Mouse (Mus musculus): ENCODE data around the gene Rnf7. TPM values are rescaled to one million over a fixed set of nuclear protein-coding genes. Genes with fewer than 3 reads are reported as not detected.
"Not testable (repeated sequence)": the region's sequence is repeated elsewhere in the genome, so short reads cannot be mapped to it uniquely, and the experiment has no call there.

Rnf7 gene
- polyA plus RNA-seq (2012; rRNA removed) = 208 and 227 TPM in 2 replicates

DNA sequence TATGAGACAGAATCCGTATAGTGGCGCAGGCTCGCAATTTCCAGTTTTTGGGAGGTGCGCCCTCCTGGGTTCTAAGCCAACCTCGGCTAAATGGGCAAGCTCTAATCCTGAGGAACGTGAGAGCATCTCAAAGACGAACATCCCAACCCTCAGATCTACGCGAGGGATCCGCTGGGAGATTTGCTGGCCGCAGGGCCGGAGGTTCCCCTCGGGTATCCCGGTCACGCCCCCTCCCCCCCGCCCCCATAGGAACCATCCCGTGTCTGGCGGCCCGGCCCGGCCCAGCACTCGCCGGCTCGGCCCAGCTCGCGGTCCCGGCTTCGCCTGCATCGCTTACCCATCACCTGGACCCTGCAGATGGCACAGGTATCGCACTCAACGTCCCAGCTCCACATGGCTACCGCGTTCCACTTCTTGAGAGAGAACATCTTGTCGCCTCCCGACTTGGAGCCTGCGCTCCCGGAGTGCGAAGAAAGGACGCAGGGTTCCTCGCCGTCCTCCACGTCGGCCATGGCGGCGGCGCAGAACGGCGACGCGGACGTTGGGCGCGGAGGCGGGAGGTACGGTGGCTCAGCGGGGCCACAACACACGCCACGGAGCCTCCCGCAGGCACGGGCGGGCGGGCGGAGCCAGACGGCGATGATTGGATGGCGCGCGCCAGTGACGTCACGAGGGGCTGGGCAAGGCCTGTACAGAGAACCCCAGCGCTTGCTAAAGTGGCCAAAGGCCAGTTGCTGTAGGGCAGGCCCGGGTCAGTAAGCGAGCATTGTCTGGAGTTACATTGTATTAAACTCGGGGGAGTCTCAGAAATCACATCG lies at the start of gene Rnf7:
Gene Rnf7 (minus strand): TSS at position 605 of the 818 bp plus-strand sequence.
- peak; percentile 99 for DNase-seq (ENCODE audit: low spot score)

DNA sequence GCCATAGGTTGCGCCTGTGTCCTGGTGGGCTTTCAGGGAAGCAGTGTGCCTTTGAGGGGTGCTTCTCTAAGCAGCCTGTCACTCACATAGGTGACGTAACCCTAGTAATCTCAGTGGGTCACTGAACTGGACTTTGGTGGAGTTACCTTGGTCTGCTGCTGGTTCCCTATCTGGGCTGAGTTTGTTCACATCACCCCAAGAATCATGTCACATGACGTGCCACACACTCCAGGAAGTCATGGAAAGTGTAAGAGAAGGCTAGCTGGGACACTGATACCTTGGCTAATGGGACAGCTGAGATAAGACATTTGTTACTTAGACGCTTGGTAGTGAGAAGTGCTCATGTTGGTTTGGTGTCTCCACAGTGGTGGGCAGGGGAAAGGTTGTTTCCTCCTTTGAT lies 47.5 kb upstream of the Rnf7 start:
- no peak for DNase-seq (ENCODE audit: low spot score)

- no peak for DNase-seq (ENCODE audit: low spot score)
Observed at GRCm38 (mm10) chr9:96524972-96525506, 46.6 kb upstream of the Rnf7 start, which contains the start of gene Gm28729. Gene Gm28729, minus strand, starts transcription at chr9:96525264.

GRCm38 (mm10) chr9:96523148-96523547 lies 44.7 kb upstream of the Rnf7 start:
- no peak for DNase-seq (ENCODE audit: low spot score)

GRCm38 (mm10) chr9:96521574-96521973 lies 43.1 kb upstream of the Rnf7 start:
- not testable (repeated sequence) for DNase-seq (ENCODE audit: low spot score)

GRCm38 (mm10) chr9:96517429-96517828 lies 39.0 kb upstream of the Rnf7 start:
- DNase-seq (ENCODE audit: low spot score) = no peak

DNA sequence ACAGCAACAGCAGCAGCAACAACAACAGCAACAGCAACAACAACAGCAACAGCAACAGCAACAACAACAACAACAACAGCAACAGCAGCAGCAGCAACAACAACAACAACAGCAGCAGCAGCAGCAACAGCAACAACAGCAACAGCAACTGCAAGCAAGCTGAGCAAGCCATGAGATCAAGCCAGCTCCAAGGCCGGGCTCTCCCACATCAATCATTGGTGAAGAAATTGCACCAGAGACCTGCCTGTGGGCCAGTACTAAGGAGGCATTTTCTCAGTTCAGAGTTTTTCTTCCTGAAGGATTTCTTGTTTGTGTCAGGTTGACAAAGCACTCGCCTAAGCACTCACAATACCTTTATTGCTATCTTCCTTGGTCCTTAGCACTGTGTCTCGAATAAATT lies 38.3 kb upstream of the Rnf7 start:
- no peak for DNase-seq (ENCODE audit: low spot score)

DNA sequence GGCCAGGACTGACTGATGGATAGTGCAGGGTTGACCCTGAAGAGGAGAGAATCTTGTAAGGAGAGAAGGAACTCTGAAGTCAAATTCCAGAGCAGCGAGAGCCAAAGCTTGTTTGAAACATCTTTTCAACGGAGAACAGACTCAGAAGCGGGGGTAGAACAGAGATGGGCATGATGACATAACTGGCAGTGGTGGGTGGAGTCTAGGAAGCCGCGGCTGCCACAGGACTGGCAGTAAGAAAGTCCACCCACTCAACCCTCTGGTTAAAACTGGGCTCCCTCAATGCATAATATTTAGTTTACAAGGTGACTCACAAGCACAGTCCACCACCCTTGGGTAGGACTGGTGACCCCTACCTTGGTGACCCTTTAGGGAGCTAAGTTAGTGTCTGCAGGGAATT lies 37.3 kb upstream of the Rnf7 start:
- no peak for DNase-seq (ENCODE audit: low spot score)

DNA sequence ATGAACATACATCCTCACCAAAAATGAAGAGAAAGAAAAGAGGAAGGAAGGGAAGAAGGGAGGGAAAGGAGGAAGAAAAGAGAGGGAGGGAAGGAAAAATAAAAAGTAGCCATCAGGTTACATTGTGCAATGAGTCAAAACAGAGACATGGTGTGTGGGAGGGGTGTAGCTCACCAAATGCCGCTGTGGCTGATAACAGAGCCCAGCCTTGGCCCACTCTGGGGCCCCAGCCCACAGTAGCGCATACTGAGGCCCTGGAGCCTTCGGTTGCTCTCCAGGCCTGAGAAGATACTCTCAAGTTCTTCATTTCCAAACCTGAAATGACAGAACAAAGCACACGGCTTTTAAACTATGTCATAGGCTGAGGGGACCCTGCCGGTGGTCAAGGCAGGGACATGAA lies 35.8 kb upstream of the Rnf7 start:
- DNase-seq (ENCODE audit: low spot score) = no peak

GRCm38 (mm10) chr9:96506011-96506498 lies 27.6 kb upstream of the Rnf7 start:
- no peak for DNase-seq (ENCODE audit: low spot score)

GRCm38 (mm10) chr9:96505156-96505555 lies 26.7 kb upstream of the Rnf7 start:
- no peak for DNase-seq (ENCODE audit: low spot score)

GRCm38 (mm10) chr9:96504116-96504895 lies 25.8 kb upstream of the Rnf7 start:
- DNase-seq (ENCODE audit: low spot score) = no peak

- DNase-seq (ENCODE audit: low spot score) = no peak
Observed at GRCm38 (mm10) chr9:96502856-96503610, 24.6 kb upstream of the Rnf7 start.

DNA sequence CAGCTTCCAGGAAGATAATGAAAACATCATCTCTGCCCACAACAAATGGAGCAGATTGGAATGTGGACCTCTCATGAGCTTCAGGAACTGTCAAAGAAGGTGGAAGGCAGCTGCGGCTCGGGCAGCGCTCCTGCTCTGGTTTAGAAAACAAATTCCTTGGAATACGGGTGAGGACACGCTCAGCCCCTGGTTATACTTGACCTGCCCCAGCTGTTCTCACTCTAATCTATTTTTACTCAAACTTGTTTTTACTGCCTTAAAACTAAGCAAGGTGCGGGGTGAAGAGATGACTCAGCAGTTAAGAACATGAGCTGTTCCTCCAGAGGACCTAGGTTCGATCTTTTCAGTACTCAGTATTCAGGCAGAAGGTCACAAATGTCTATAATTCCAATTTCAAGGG lies 22.7 kb upstream of the Rnf7 start:
- no peak for DNase-seq (ENCODE audit: low spot score)

GRCm38 (mm10) chr9:96493212-96493611 lies 14.7 kb upstream of the Rnf7 start:
- no peak for DNase-seq (ENCODE audit: low spot score)

GRCm38 (mm10) chr9:96491810-96492209 lies 13.3 kb upstream of the Rnf7 start:
- DNase-seq (ENCODE audit: low spot score) = no peak

GRCm38 (mm10) chr9:96487869-96488268 lies 9.4 kb upstream of the Rnf7 start:
- DNase-seq (ENCODE audit: low spot score) = not testable (repeated sequence)

DNA sequence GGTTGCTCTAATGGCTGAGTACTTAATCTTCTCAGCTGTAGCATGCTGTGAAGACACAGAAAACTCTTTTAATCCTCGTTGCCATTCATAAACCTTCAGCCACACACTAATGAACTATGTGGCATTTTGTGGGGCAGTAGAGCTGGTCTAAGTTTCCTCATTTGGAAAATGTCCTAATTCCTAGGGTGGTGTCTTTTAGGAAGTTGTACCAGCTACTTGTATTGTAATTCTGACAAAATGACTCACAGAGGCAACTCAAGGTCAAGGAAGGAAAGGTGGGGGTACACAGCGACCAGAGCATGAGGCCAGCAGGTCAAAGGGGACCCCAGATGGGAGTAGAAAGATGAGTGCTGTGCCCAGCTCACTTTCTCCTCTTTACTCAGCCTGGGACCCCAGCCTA lies 5.2 kb upstream of the Rnf7 start:
- DNase-seq (ENCODE audit: low spot score) = no peak

GRCm38 (mm10) chr9:96483028-96483427 lies 4.6 kb upstream of the Rnf7 start:
- DNase-seq (ENCODE audit: low spot score) = no peak

DNA sequence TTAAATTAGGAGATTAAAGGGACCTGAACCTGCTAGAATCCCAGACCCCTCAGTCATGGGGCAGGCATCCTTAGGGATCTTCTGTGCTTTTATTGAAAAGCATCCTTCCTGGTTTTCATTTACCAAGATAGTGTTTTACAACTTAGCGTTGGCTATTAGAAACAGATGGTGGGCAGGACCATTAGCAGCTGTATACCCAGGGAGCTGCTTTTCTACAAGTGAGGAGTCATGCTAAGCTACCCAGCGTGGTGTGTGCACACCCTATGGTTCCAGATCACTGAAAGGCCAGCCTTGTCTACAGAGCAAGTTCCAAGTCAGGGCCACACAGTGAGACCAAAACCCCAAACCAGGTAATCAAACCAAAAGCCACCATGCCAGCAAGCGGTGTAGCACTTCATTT lies 6.1 kb downstream of the Rnf7 start:
- no peak for DNase-seq (ENCODE audit: low spot score)

DNA sequence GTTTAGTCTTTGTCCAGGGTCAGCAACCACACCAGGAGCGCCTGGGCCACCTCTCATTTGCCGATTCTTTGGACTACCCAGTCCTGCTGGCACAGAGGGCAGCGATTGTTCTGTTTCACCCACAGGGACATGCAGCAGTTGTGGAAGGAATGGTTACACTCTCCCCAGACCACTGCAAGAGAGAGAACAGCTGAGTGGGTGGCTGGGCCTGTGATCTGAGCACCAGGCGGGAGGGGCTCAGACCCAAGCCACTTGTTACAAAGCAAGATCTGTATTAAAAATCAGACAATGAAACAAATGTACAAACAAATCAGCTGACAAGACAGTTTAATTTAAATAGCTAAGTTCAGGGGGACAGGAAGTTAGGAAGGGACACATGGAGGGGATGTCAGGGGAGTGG lies 6.8 kb downstream of the Rnf7 start:
- DNase-seq (ENCODE audit: low spot score) = not testable (repeated sequence)

Data from urinary bladder, adult 2 months (tissue).